Comparison of ENCODE assay signal across 8 mouse cellular contexts in the genomic region with DNA sequence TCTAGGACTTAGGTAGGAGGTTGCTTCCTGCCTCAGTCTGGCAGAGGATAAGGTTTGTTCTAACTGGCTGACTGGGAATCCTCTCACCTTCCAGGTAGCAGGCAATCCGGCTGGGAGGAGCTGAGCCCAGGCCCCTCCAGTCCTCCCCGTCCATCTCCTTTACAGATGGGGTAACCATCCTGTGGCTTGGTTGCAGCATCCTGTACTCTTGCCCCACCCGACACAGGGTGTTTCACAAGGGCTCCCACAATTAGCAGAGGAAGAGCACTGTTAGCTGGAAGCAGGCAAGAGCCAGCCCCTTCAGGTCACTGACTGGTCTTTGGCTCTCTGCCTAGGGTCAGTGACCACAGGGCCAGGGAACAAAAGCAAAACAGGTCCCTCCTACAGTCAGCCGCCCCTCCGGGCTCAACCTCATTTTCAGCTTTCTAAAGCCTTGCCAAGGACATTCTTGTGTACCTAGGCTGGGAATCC. TPM values are rescaled to one million over a fixed set of nuclear protein-coding genes. Genes with fewer than 3 reads are reported as not detected.
DNase-seq lines count a peak whose midpoint lies in the region; ATAC-seq lines count a peak whose summit lies in the region.

No protein-coding gene starts in this region.

- peak overlapping the region; percentile 59 for H3K9ac ChIP-seq in embryonic facial prominence, embryonic 13.5 days
- H3K9ac ChIP-seq in hindbrain, embryonic 16.5 days (ENCODE audit: low read depth, low read length) = peak overlapping the region; percentile 52
- peak overlapping the region; percentile 92 for H3K9ac ChIP-seq in liver, embryonic 11.5 days (ENCODE audit: low read depth, low read length)

- peak overlapping the region; percentile 27; the same call in 1 of the 2 replicates for H3K4me2 ChIP-seq in embryonic facial prominence, embryonic 13.5 days
- no peak overlapping the region; the same call in 1 of the 2 replicates for H3K4me2 ChIP-seq in hindbrain, embryonic 16.5 days (ENCODE audit: low read length)
- peak overlapping the region; percentile 95 for H3K4me2 ChIP-seq in liver, embryonic 11.5 days

- H3K4me1 ChIP-seq in embryonic facial prominence, embryonic 13.5 days = peaks cover 34% of the 10 kb centered on the region
- peaks cover 32% of the 10 kb centered on the region for H3K4me1 ChIP-seq in hindbrain, embryonic 16.5 days (ENCODE audit: control insufficient read depth, insufficient read depth, low read depth, low read length)
- H3K4me1 ChIP-seq in liver, embryonic 11.5 days (replicated peaks; ENCODE audit: control insufficient read depth, insufficient read depth, low read length) = peaks cover 68% of the 10 kb centered on the region

- intact Hi-C loops in left cerebral cortex, postnatal 36 days (cut with DNase I) = no loop called here

- peaks cover 29% of the 10 kb centered on the region for H3K36me3 ChIP-seq in embryonic facial prominence, embryonic 13.5 days
- H3K36me3 ChIP-seq in hindbrain, embryonic 16.5 days (ENCODE audit: control insufficient read depth, insufficient read depth, low read length) = peaks cover 12% of the 10 kb centered on the region
- peaks cover 11% of the 10 kb centered on the region; the same call in 1 of the 2 replicates for H3K36me3 ChIP-seq in liver, embryonic 11.5 days (ENCODE audit: control insufficient read depth, insufficient read depth, low read length)

- H3K9me3 ChIP-seq in embryonic facial prominence, embryonic 13.5 days = no peaks in the 10 kb centered on the region
- no peaks in the 10 kb centered on the region for H3K9me3 ChIP-seq in hindbrain, embryonic 16.5 days (ENCODE audit: control insufficient read depth, low read length)
- H3K9me3 ChIP-seq in liver, embryonic 11.5 days (ENCODE audit: control insufficient read depth, low read length) = no peaks in the 10 kb centered on the region

- no peaks in the 10 kb centered on the region for H3K27me3 ChIP-seq in embryonic facial prominence, embryonic 13.5 days
- H3K27me3 ChIP-seq in hindbrain, embryonic 16.5 days (replicated peaks; ENCODE audit: control insufficient read depth, insufficient read depth, low read length) = no peaks in the 10 kb centered on the region
- H3K27me3 ChIP-seq in liver, embryonic 11.5 days (replicated peaks; ENCODE audit: control insufficient read depth, insufficient read depth, low read length) = no peaks in the 10 kb centered on the region

- peak; percentile 80 for DNase-seq in layer of hippocampus, adult 9-11 months
- no peak for DNase-seq in layer of hippocampus, adult 8-10 months (ENCODE audit: low spot score in 2 of 2)
- DNase-seq in liver, embryonic 11.5 days (ENCODE audit: low spot score) = no peak
- DNase-seq in embryo, embryonic 11 days = no peak
- no peak for DNase-seq in left cerebral cortex, postnatal 36 days (ENCODE audit: low spot score in 2 of 2)

- WGBS in embryonic facial prominence, embryonic 13.5 days = 49% methylated on average over 5 of the region's 5 CpGs
- 38% methylated on average over 5 of the region's 5 CpGs for WGBS in hindbrain, embryonic 16.5 days
- WGBS in liver, embryonic 11.5 days = 37% methylated on average over 5 of the region's 5 CpGs

- peak overlapping the region; percentile 44; the same call in 1 of the 2 replicates for H3K27ac ChIP-seq in embryonic facial prominence, embryonic 13.5 days
- peak overlapping the region; percentile 48 for H3K27ac ChIP-seq in hindbrain, embryonic 16.5 days (ENCODE audit: low read depth, low read length)
- H3K27ac ChIP-seq in liver, embryonic 11.5 days (ENCODE audit: low read depth, low read length) = peak overlapping the region; percentile 94

- 0 out of 2 replicates have a peak overlapping the region, but pooled peaks have one; percentile 12 for H3K4me3 ChIP-seq in embryonic facial prominence, embryonic 13.5 days
- H3K4me3 ChIP-seq in hindbrain, embryonic 16.5 days (ENCODE audit: low read length) = peak overlapping the region; percentile 11; the same call in 1 of the 2 replicates
- H3K4me3 ChIP-seq in liver, embryonic 11.5 days (ENCODE audit: low read depth, low read length) = peak overlapping the region; percentile 78

- no peak for ATAC-seq in embryonic facial prominence, embryonic 13.5 days (ENCODE audit: insufficient number of reproducible peaks, insufficient read depth, low FRiP score, low TSS enrichment, low read depth)
- ATAC-seq in hindbrain, embryonic 16.5 days = no peak
- no peak for ATAC-seq in liver, embryonic 11.5 days (replicated peaks; ENCODE audit: low FRiP score)
- ATAC-seq in monocyte, adult 5-6 weeks (replicated peaks; ENCODE audit: insufficient number of reproducible peaks, low FRiP score, low TSS enrichment, poor library complexity, severe bottlenecking) = peak; percentile 43

RNA-seq across cellular contexts. Expression of a gene that starts 3.0 kb away (rescaled TPM):
- 10 to 100 TPM; 70.7 to 89.1 (median 77.4) TPM for total RNA-seq in layer of hippocampus, adult 8-10 months (2022)
- 22.0 and 30.0 TPM in 2 replicates for polyA plus RNA-seq in embryonic facial prominence, embryonic 13.5 days (2015; fragmentation: Nextera tagmentation; extraction: Ambion mirVana)
- 25.4 and 34.6 TPM in 2 replicates for polyA plus RNA-seq in hindbrain, embryonic 16.5 days (2015; fragmentation: Nextera tagmentation; extraction: Ambion mirVana)
- 32.6 and 34.8 TPM in 2 replicates for polyA plus RNA-seq in liver, embryonic 11.5 days (2014; fragmentation: Nextera tagmentation; extraction: Ambion mirVana)
- total RNA-seq in monocyte, adult 5-6 weeks (2017) = 28.8 to 34.0 TPM (median 33.8 TPM) in 3 replicates
- total RNA-seq in left cerebral cortex, postnatal 36 days (2021) = 100 to 1,000 TPM in 1 of 2 experiments, 10 to 100 TPM in 1; 76.5 to 103 TPM

RNA-seq across cellular contexts. Expression of a gene that starts 5.4 kb away (rescaled TPM):
- total RNA-seq in layer of hippocampus, adult 8-10 months (2022) = 10 to 100 TPM; 43.5 to 49.9 (median 45.4) TPM
- polyA plus RNA-seq in embryonic facial prominence, embryonic 13.5 days (2015; fragmentation: Nextera tagmentation; extraction: Ambion mirVana) = 26.6 and 30.0 TPM in 2 replicates
- 39.4 and 41.3 TPM in 2 replicates for polyA plus RNA-seq in hindbrain, embryonic 16.5 days (2015; fragmentation: Nextera tagmentation; extraction: Ambion mirVana)
- polyA plus RNA-seq in liver, embryonic 11.5 days (2014; fragmentation: Nextera tagmentation; extraction: Ambion mirVana) = 48.6 and 54.8 TPM in 2 replicates
- 131 to 192 TPM (median 132 TPM) in 3 replicates for total RNA-seq in monocyte, adult 5-6 weeks (2017)
- total RNA-seq in left cerebral cortex, postnatal 36 days (2021) = 10 to 100 TPM; 37.8 to 43.3 TPM

RNA-seq across cellular contexts. Expression of a gene that starts 12.7 kb away (rescaled TPM):
- total RNA-seq in layer of hippocampus, adult 8-10 months (2022) = 100 to 1,000 TPM; 142 to 164 (median 149) TPM
- 150 and 152 TPM in 2 replicates for polyA plus RNA-seq in embryonic facial prominence, embryonic 13.5 days (2015; fragmentation: Nextera tagmentation; extraction: Ambion mirVana)
- 236 and 242 TPM in 2 replicates for polyA plus RNA-seq in hindbrain, embryonic 16.5 days (2015; fragmentation: Nextera tagmentation; extraction: Ambion mirVana)
- polyA plus RNA-seq in liver, embryonic 11.5 days (2014; fragmentation: Nextera tagmentation; extraction: Ambion mirVana) = 165 and 175 TPM in 2 replicates
- total RNA-seq in monocyte, adult 5-6 weeks (2017) = 26.9 to 43.7 TPM (median 32.9 TPM) in 3 replicates
- total RNA-seq in left cerebral cortex, postnatal 36 days (2021) = 100 to 1,000 TPM; 115 to 135 TPM

RNA-seq across cellular contexts. Expression of a gene that starts 13.1 kb away (rescaled TPM):
- 1 to 10 TPM; 1.1 to 1.6 (median 1.3) TPM for total RNA-seq in layer of hippocampus, adult 8-10 months (2022)
- 27.7 and 34.9 TPM in 2 replicates for polyA plus RNA-seq in embryonic facial prominence, embryonic 13.5 days (2015; fragmentation: Nextera tagmentation; extraction: Ambion mirVana)
- 18.0 and 20.0 TPM in 2 replicates for polyA plus RNA-seq in hindbrain, embryonic 16.5 days (2015; fragmentation: Nextera tagmentation; extraction: Ambion mirVana)
- 18.5 and 21.2 TPM in 2 replicates for polyA plus RNA-seq in liver, embryonic 11.5 days (2014; fragmentation: Nextera tagmentation; extraction: Ambion mirVana)
- 0.57 to 0.58 TPM in 2 of 3 replicates, not detected in the other for total RNA-seq in monocyte, adult 5-6 weeks (2017)
- 1 to 10 TPM; 2.9 to 3.9 TPM for total RNA-seq in left cerebral cortex, postnatal 36 days (2021)

RNA-seq across cellular contexts. Expression of a gene that starts 17.5 kb away (rescaled TPM):
- 1 to 10 TPM; 3.6 to 8.2 (median 6.0) TPM for total RNA-seq in layer of hippocampus, adult 8-10 months (2022)
- not detected in 2 replicates for polyA plus RNA-seq in embryonic facial prominence, embryonic 13.5 days (2015; fragmentation: Nextera tagmentation; extraction: Ambion mirVana)
- 1.1 and 2.4 TPM in 2 replicates for polyA plus RNA-seq in hindbrain, embryonic 16.5 days (2015; fragmentation: Nextera tagmentation; extraction: Ambion mirVana)
- polyA plus RNA-seq in liver, embryonic 11.5 days (2014; fragmentation: Nextera tagmentation; extraction: Ambion mirVana) = 0.34 and 0.60 TPM in 2 replicates
- not detected in 3 replicates for total RNA-seq in monocyte, adult 5-6 weeks (2017)
- total RNA-seq in left cerebral cortex, postnatal 36 days (2021) = 10 to 100 TPM in 1 of 2 experiments, 1 to 10 TPM in 1; 8.2 to 11.9 TPM

Comparison
In these comparisons a context has a peak if more than half of its experiments do, and no peak if none do; other contexts are left out.
1. H3K27ac ChIP-seq: peak in every context shown above with its lines; median percentile 94 in liver, embryonic 11.5 days; 48 in hindbrain, embryonic 16.5 days; 44 in embryonic facial prominence, embryonic 13.5 days.
2. H3K4me3 ChIP-seq: peak in every context shown above with its lines; median percentile 78 in liver, embryonic 11.5 days; 12 in embryonic facial prominence, embryonic 13.5 days; 11 in hindbrain, embryonic 16.5 days.